Mouse (Mus musculus) erythroblast, adult 5-6 weeks (primary cell): ENCODE results near the gene Tspo2. TPM values are rescaled to one million over a fixed set of nuclear protein-coding genes. Genes with fewer than 3 reads are reported as not detected.

Experiments
- total RNA-seq, 2 experiments: library from RNA; stranded (forward) in 1 of 2; stranded (reverse) in 1 of 2; fragments of 150-400 nt in 1 of 2; fragments of 200-764, 138-1000 nt in 1 of 2; gene quantifications; 2 replicates each; pipeline versions ENCODE4 v1.2.3 to v1.2.4; 2015 to 2017; ENCODE audit warnings: low replicate concordance in 2 of 2

The Tspo2 gene
- total RNA-seq, 2 experiments from 2014 or later, result 503 to 837 TPM

Other genes with a start within 250 kb of the Tspo2 start
- gene Trem1, start 218.8 kb downstream of the Tspo2 start, total RNA-seq (2015; ENCODE audit: low replicate concordance), result 3.1 and 4.2 TPM in 2 replicates
- gene Trem1, start 218.8 kb downstream of the Tspo2 start, total RNA-seq (2017; ENCODE audit: low replicate concordance), result 5.7 and 6.2 TPM in 2 replicates
- gene Trem3, start 203.7 kb downstream of the Tspo2 start, total RNA-seq (2015; ENCODE audit: low replicate concordance), result 47.6 and 61.3 TPM in 2 replicates
- gene Trem3, start 203.7 kb downstream of the Tspo2 start, total RNA-seq (2017; ENCODE audit: low replicate concordance), result 26.4 and 57.7 TPM in 2 replicates
- 5.0 and 5.4 TPM in 2 replicates for gene Treml4, start 187.2 kb downstream of the Tspo2 start, total RNA-seq (2015; ENCODE audit: low replicate concordance)
- gene Treml4, start 187.2 kb downstream of the Tspo2 start, total RNA-seq (2017; ENCODE audit: low replicate concordance), result 5.7 and 8.1 TPM in 2 replicates
- 13.4 and 26.1 TPM in 2 replicates for gene Treml2, start 152.0 kb downstream of the Tspo2 start, total RNA-seq (2015; ENCODE audit: low replicate concordance)
- 13.8 and 15.1 TPM in 2 replicates for gene Treml2, start 152.0 kb downstream of the Tspo2 start, total RNA-seq (2017; ENCODE audit: low replicate concordance)
- gene B430306N03Rik, start 135.4 kb downstream of the Tspo2 start, total RNA-seq (2015; ENCODE audit: low replicate concordance), result 17.5 and 20.1 TPM in 2 replicates
- 7.0 and 7.2 TPM in 2 replicates for gene B430306N03Rik, start 135.4 kb downstream of the Tspo2 start, total RNA-seq (2017; ENCODE audit: low replicate concordance)
- 1.9 and 3.1 TPM in 2 replicates for gene Trem2, start 105.1 kb downstream of the Tspo2 start, total RNA-seq (2015; ENCODE audit: low replicate concordance)
- gene Trem2, start 105.1 kb downstream of the Tspo2 start, total RNA-seq (2017; ENCODE audit: low replicate concordance), result 2.6 and 3.2 TPM in 2 replicates
- not detected in 2 replicates for gene Treml1, start 91.6 kb downstream of the Tspo2 start, total RNA-seq (2015; ENCODE audit: low replicate concordance)
- gene Treml1, start 91.6 kb downstream of the Tspo2 start, total RNA-seq (2017; ENCODE audit: low replicate concordance), result 0.34 and 1.3 TPM in 2 replicates
- 44.0 and 47.2 TPM in 2 replicates for gene Nfya, start 41.6 kb downstream of the Tspo2 start, total RNA-seq (2015; ENCODE audit: low replicate concordance)
- gene Nfya, start 41.6 kb downstream of the Tspo2 start, total RNA-seq (2017; ENCODE audit: low replicate concordance), result 30.6 and 42.7 TPM in 2 replicates
- gene Oard1, start 41.5 kb downstream of the Tspo2 start, total RNA-seq (2015; ENCODE audit: low replicate concordance), result 28.2 and 32.1 TPM in 2 replicates
- gene Oard1, start 41.5 kb downstream of the Tspo2 start, total RNA-seq (2017; ENCODE audit: low replicate concordance), result 31.6 and 34.2 TPM in 2 replicates
- not detected in 2 replicates for gene Apobec2, start 18.6 kb downstream of the Tspo2 start, total RNA-seq (2015; ENCODE audit: low replicate concordance)
- not detected in 2 replicates for gene Apobec2, start 18.6 kb downstream of the Tspo2 start, total RNA-seq (2017; ENCODE audit: low replicate concordance)
- 56.8 and 60.7 TPM in 2 replicates for gene Unc5cl, start 3.4 kb upstream of the Tspo2 start, total RNA-seq (2015; ENCODE audit: low replicate concordance)
- gene Unc5cl, start 3.4 kb upstream of the Tspo2 start, total RNA-seq (2017; ENCODE audit: low replicate concordance), result 32.9 and 47.0 TPM in 2 replicates